Mouse (Mus musculus) intestine, embryonic 16.5 days (tissue): ENCODE results near the gene Atp8b4. TPM values are rescaled to one million over a fixed set of nuclear protein-coding genes. Genes with fewer than 3 reads are reported as not detected.

Experiments
- ATAC-seq: fragments of 200-750 bp; cut with Nextera tagmentation; 2 replicates; pipeline ENCODE4 v1.8.0; 2017; ENCODE audit warnings: moderate TSS enrichment, moderate library complexity
- H3K27ac ChIP-seq: fragments of 300-500 bp; sonication (generic); 2 replicates; pipeline ENCODE4 v1.5.1; 2014; ENCODE audit warnings: mild to moderate bottlenecking, low read length
- H3K27me3 ChIP-seq: fragments of 300-500 bp; sonication (generic); replicated peaks from 2 replicates; pipeline ENCODE4 v1.6.1; 2014; ENCODE audit warnings: low read length, control low read depth, mixed read lengths; ENCODE audit not compliant: control insufficient read depth, insufficient read depth
- H3K36me3 ChIP-seq: fragments of 300-500 bp; sonication (generic); 2 replicates; pipeline ENCODE4 v1.6.1; 2014; ENCODE audit warnings: low read length, control low read depth; ENCODE audit not compliant: control insufficient read depth, insufficient read depth
- H3K4me1 ChIP-seq: fragments of 300-500 bp; sonication (generic); 2 replicates; pipeline ENCODE4 v1.6.1; 2014; ENCODE audit warnings: low read length, control low read depth, mixed read lengths; ENCODE audit not compliant: control insufficient read depth, insufficient read depth
- H3K4me2 ChIP-seq: fragments of 300-500 bp; sonication (generic); 2 replicates; pipeline ENCODE4 v1.6.1; 2014; ENCODE audit warnings: low read depth, low read length, control low read depth
- H3K4me3 ChIP-seq: fragments of 300-500 bp; sonication (generic); 2 replicates; pipeline ENCODE4 v1.5.1; 2014; ENCODE audit warnings: mild to moderate bottlenecking, low read length
- H3K9ac ChIP-seq: fragments of 300-500 bp; sonication (generic); 2 replicates; pipeline ENCODE4 v1.6.1; 2014; ENCODE audit warnings: low read depth, low read length
- H3K9me3 ChIP-seq: fragments of 300-500 bp; sonication (generic); 2 replicates; pipeline ENCODE4 v1.6.1; 2016; ENCODE audit warnings: low read length, control low read depth; ENCODE audit not compliant: control insufficient read depth
- WGBS: fragments of 180-500 bp; shearing (Covaris S2); extraction: QIAGEN DNeasy Blood & Tissue Kit; methylation state at CpG from one replicate; pipeline ENCODE4 v1.1.7; 2014; 5-methylcytosine and 5-hydroxymethylcytosine counted together
- polyA plus RNA-seq: library from polyadenylated mRNA; unstranded; fragments of >200 nt; fragmentation: Nextera tagmentation; extraction: Ambion mirVana; gene quantifications from 2 replicates; pipeline ENCODE4 v1.2.1, GENCODE M21; 2015

The Atp8b4 gene
- polyA plus RNA-seq, 1 experiment from 2014 or later = 0.46 TPM

- H3K4me2 ChIP-seq = no peak overlapping the region
- 75% methylated on average over 2 of the region's 2 CpGs for WGBS
- no peak overlapping the region for H3K9ac ChIP-seq
- no peak overlapping the region for H3K4me3 ChIP-seq
- no peaks in the 10 kb centered on the region for H3K9me3 ChIP-seq
- no peaks in the 10 kb centered on the region for H3K36me3 ChIP-seq
- ATAC-seq = no peak
- H3K27ac ChIP-seq = no peak overlapping the region
- no peaks in the 10 kb centered on the region for H3K4me1 ChIP-seq
- H3K27me3 ChIP-seq = no peaks in the 10 kb centered on the region
Measured at GRCm38 (mm10) chr2:126394924-126395323, 105.5 kb downstream of the Atp8b4 start.

- Histone ChIP-seq H3K27ac (no peak overlapping the region), H3K9me3 (no peaks in the 10 kb centered on the region), H3K9ac (no peak overlapping the region), H3K4me2 (no peak overlapping the region), H3K4me3 (no peak overlapping the region), H3K27me3 (no peaks in the 10 kb centered on the region), H3K4me1 (no peaks in the 10 kb centered on the region), H3K36me3 (no peaks in the 10 kb centered on the region)
- ATAC-seq = no peak
- 58% methylated on average over 8 of the region's 8 CpGs for WGBS
Measured at GRCm38 (mm10) chr2:126387458-126388037, 112.9 kb downstream of the Atp8b4 start.

GRCm38 (mm10) chr2:126386056-126386455 lies 114.4 kb downstream of the Atp8b4 start:
- H3K4me1 ChIP-seq = no peaks in the 10 kb centered on the region
- ATAC-seq = no peak
- no peak overlapping the region for H3K4me3 ChIP-seq
- H3K9ac ChIP-seq = no peak overlapping the region
- H3K27me3 ChIP-seq = no peaks in the 10 kb centered on the region
- H3K9me3 ChIP-seq = no peaks in the 10 kb centered on the region
- no peak overlapping the region for H3K4me2 ChIP-seq
- H3K27ac ChIP-seq = no peak overlapping the region
- no peaks in the 10 kb centered on the region for H3K36me3 ChIP-seq

- ATAC-seq = no peak
- 88% methylated on average over 5 of the region's 5 CpGs for WGBS
- H3K9me3 ChIP-seq = no peaks in the 10 kb centered on the region
- H3K4me2 ChIP-seq = no peak overlapping the region
- no peaks in the 10 kb centered on the region for H3K4me1 ChIP-seq
- no peak overlapping the region for H3K27ac ChIP-seq
- H3K27me3 ChIP-seq = no peaks in the 10 kb centered on the region
- no peaks in the 10 kb centered on the region for H3K36me3 ChIP-seq
- H3K9ac ChIP-seq = no peak overlapping the region
- H3K4me3 ChIP-seq = no peak overlapping the region
Measured at GRCm38 (mm10) chr2:126380300-126380699, 120.2 kb downstream of the Atp8b4 start.

GRCm38 (mm10) chr2:126371634-126372033 lies 128.8 kb downstream of the Atp8b4 start:
- ATAC-seq = peak; percentile 71
- H3K9me3 ChIP-seq = no peaks in the 10 kb centered on the region

GRCm38 (mm10) chr2:126369815-126370214 lies 130.7 kb downstream of the Atp8b4 start:
- no peak for ATAC-seq
- Histone ChIP-seq H3K4me1 (no peaks in the 10 kb centered on the region), H3K4me3 (no peak overlapping the region), H3K9ac (no peak overlapping the region), H3K36me3 (no peaks in the 10 kb centered on the region), H3K9me3 (no peaks in the 10 kb centered on the region), H3K4me2 (no peak overlapping the region), H3K27me3 (no peaks in the 10 kb centered on the region), H3K27ac (no peak overlapping the region)
- 48% methylated on average over 4 of the region's 4 CpGs for WGBS

More at GRCm38 (mm10) chr2:126371634-126372033, 128.8 kb downstream of the Atp8b4 start:
- Histone ChIP-seq H3K9ac (no peak overlapping the region), H3K27me3 (no peaks in the 10 kb centered on the region), H3K4me3 (no peak overlapping the region), H3K27ac (no peak overlapping the region), H3K4me2 (no peak overlapping the region), H3K36me3 (no peaks in the 10 kb centered on the region), H3K4me1 (no peaks in the 10 kb centered on the region)
- 62% methylated on average over 8 of the region's 8 CpGs for WGBS

- no peaks in the 10 kb centered on the region for H3K36me3 ChIP-seq
- ATAC-seq = no peak
- no peak overlapping the region for H3K27ac ChIP-seq
- H3K4me2 ChIP-seq = no peak overlapping the region
- 83% methylated on average over 14 of the region's 14 CpGs for WGBS
- no peak overlapping the region for H3K9ac ChIP-seq
- H3K4me1 ChIP-seq = peaks cover 4% of the 10 kb centered on the region; the same call in 1 of the 2 replicates
- no peaks in the 10 kb centered on the region for H3K9me3 ChIP-seq
- no peak overlapping the region for H3K4me3 ChIP-seq
- no peaks in the 10 kb centered on the region for H3K27me3 ChIP-seq
Measured at GRCm38 (mm10) chr2:126363745-126364725, 136.4 kb downstream of the Atp8b4 start.

GRCm38 (mm10) chr2:126363050-126363744 lies 137.3 kb downstream of the Atp8b4 start:
- no peaks in the 10 kb centered on the region for H3K9me3 ChIP-seq
- no peak overlapping the region for H3K27ac ChIP-seq
- 44% methylated on average over 7 of the region's 7 CpGs for WGBS
- no peak overlapping the region for H3K4me3 ChIP-seq
- ATAC-seq = no peak
- no peaks in the 10 kb centered on the region for H3K36me3 ChIP-seq
- H3K4me2 ChIP-seq = no peak overlapping the region
- peaks cover 4% of the 10 kb centered on the region; the same call in 1 of the 2 replicates for H3K4me1 ChIP-seq
- no peaks in the 10 kb centered on the region for H3K27me3 ChIP-seq
- H3K9ac ChIP-seq = no peak overlapping the region

GRCm38 (mm10) chr2:126361131-126361810 lies 139.2 kb downstream of the Atp8b4 start:
- no peaks in the 10 kb centered on the region for H3K9me3 ChIP-seq
- H3K4me1 ChIP-seq = peaks cover 4% of the 10 kb centered on the region; the same call in 1 of the 2 replicates
- no peak for ATAC-seq
- no peak overlapping the region for H3K4me3 ChIP-seq
- no peaks in the 10 kb centered on the region for H3K36me3 ChIP-seq
- H3K9ac ChIP-seq = no peak overlapping the region
- H3K4me2 ChIP-seq = peak overlapping the region; percentile 18; the same call in 1 of the 2 replicates
- no peaks in the 10 kb centered on the region for H3K27me3 ChIP-seq
- 53% methylated on average over 21 of the region's 21 CpGs for WGBS
- H3K27ac ChIP-seq = peak overlapping the region; percentile 40; the same call in 1 of the 2 replicates
